Mouse (Mus musculus): ENCODE data around the gene Gfpt2. TPM values are rescaled to one million over a fixed set of nuclear protein-coding genes. Genes with fewer than 3 reads are reported as not detected.
"Not testable (repeated sequence)": the region's sequence is repeated elsewhere in the genome, so short reads cannot be mapped to it uniquely, and the experiment has no call there.

Gfpt2 gene
- total RNA-seq, 2 experiments from 2014 or later: 14.5 to 18.0 TPM

- no peak for DNase-seq (ENCODE audit: low spot score in 2 of 2)
Observed at GRCm38 (mm10) chr11:49781833-49782399, 12.1 kb upstream of the Gfpt2 start.

GRCm38 (mm10) chr11:49793131-49793530 lies 847 bp upstream of the Gfpt2 start:
- DNase-seq (ENCODE audit: low spot score in 2 of 2): peak in 1 of 2 experiments; percentile 34

GRCm38 (mm10) chr11:49794342-49795144 lies 565 bp downstream of the Gfpt2 start:
- DNase-seq (ENCODE audit: low spot score in 2 of 2): peak; percentile 25 to 54

- no peak for DNase-seq (ENCODE audit: low spot score in 2 of 2)
Observed at GRCm38 (mm10) chr11:49798931-49799330, 5.0 kb downstream of the Gfpt2 start.

GRCm38 (mm10) chr11:49801516-49801915 lies 7.5 kb downstream of the Gfpt2 start:
- peak in 1 of 2 experiments; percentile 24 for DNase-seq (ENCODE audit: low spot score in 2 of 2)

GRCm38 (mm10) chr11:49803801-49804200 lies 9.8 kb downstream of the Gfpt2 start:
- no peak for DNase-seq (ENCODE audit: low spot score in 2 of 2)

GRCm38 (mm10) chr11:49806218-49806617 lies 12.2 kb downstream of the Gfpt2 start:
- no peak for DNase-seq (ENCODE audit: low spot score in 2 of 2)

GRCm38 (mm10) chr11:49808946-49809345 lies 15.0 kb downstream of the Gfpt2 start:
- DNase-seq (ENCODE audit: low spot score in 2 of 2): no peak

GRCm38 (mm10) chr11:49810696-49811095 lies 16.7 kb downstream of the Gfpt2 start:
- DNase-seq (ENCODE audit: low spot score in 2 of 2): not testable (repeated sequence)

GRCm38 (mm10) chr11:49811099-49811541 lies 17.1 kb downstream of the Gfpt2 start:
- no peak for DNase-seq (ENCODE audit: low spot score in 2 of 2)

GRCm38 (mm10) chr11:49811879-49812278 lies 17.9 kb downstream of the Gfpt2 start:
- DNase-seq (ENCODE audit: low spot score in 2 of 2): no peak

GRCm38 (mm10) chr11:49818869-49819566 lies 25.0 kb downstream of the Gfpt2 start:
- no peak for DNase-seq (ENCODE audit: low spot score in 2 of 2)

- no peak for DNase-seq (ENCODE audit: low spot score in 2 of 2)
Observed at GRCm38 (mm10) chr11:49819676-49820075, 25.7 kb downstream of the Gfpt2 start.

GRCm38 (mm10) chr11:49820928-49821327 lies 26.9 kb downstream of the Gfpt2 start:
- no peak for DNase-seq (ENCODE audit: low spot score in 2 of 2)

- no peak for DNase-seq (ENCODE audit: low spot score in 2 of 2)
Observed at GRCm38 (mm10) chr11:49821546-49821945, 27.6 kb downstream of the Gfpt2 start.

- no peak for DNase-seq (ENCODE audit: low spot score in 2 of 2)
Observed at GRCm38 (mm10) chr11:49822337-49822736, 28.4 kb downstream of the Gfpt2 start.

GRCm38 (mm10) chr11:49824896-49825295 lies 30.9 kb downstream of the Gfpt2 start:
- DNase-seq (ENCODE audit: low spot score in 2 of 2): peak; percentile 50 to 60

- DNase-seq (ENCODE audit: low spot score in 2 of 2): no peak
Observed at GRCm38 (mm10) chr11:49827243-49827642, 33.3 kb downstream of the Gfpt2 start.

- no peak for DNase-seq (ENCODE audit: low spot score in 2 of 2)
Observed at GRCm38 (mm10) chr11:49829176-49829745, 35.3 kb downstream of the Gfpt2 start.

- no peak for DNase-seq (ENCODE audit: low spot score in 2 of 2)
Observed at GRCm38 (mm10) chr11:49831980-49832379, 38.0 kb downstream of the Gfpt2 start.

- DNase-seq (ENCODE audit: low spot score in 2 of 2): no peak
Observed at GRCm38 (mm10) chr11:49832962-49833361, 39.0 kb downstream of the Gfpt2 start.

GRCm38 (mm10) chr11:49834248-49834647 lies 40.3 kb downstream of the Gfpt2 start:
- DNase-seq (ENCODE audit: low spot score in 2 of 2): no peak

Measured in gastrocnemius, postnatal 4 days (tissue).